Mouse (Mus musculus) brain, embryonic 14.5 days (tissue): Measurements from ENCODE around the gene Dnajb13. TPM values are rescaled to one million over a fixed set of nuclear protein-coding genes. Genes with fewer than 3 reads are reported as not detected.

Source experiments
- DNase-seq: peaks from one replicate; pipeline ENCODE4 v3.0.0-alpha.2; 2011; ENCODE audit warnings: low read depth
- CTCF ChIP-seq: fragments of 200-500 bp; IDR thresholded peaks from 2 replicates; pipeline ENCODE4 v1.5.1; 2012; ENCODE audit warnings: inconsistent platforms, mild to moderate bottlenecking, moderate library complexity, borderline replicate concordance; ENCODE audit not compliant: insufficient read depth, insufficient read length; ENCODE audit errors: extremely low read depth
- POLR2A ChIP-seq: fragments of 200-500 bp; IDR thresholded peaks from 2 replicates; pipeline ENCODE4 v1.6.1; 2012; ENCODE audit warnings: mild to moderate bottlenecking, inconsistent platforms, borderline replicate concordance; ENCODE audit not compliant: poor library complexity, insufficient read depth, insufficient read length, severe bottlenecking; ENCODE audit errors: extremely low read depth
- polyA plus RNA-seq: library from polyadenylated mRNA; depleted of rRNA; stranded (reverse); fragments of >200 nt; gene quantifications from 2 replicates; pipeline ENCODE4 v1.2.3, GENCODE M21; 2012; rRNA removed

The Dnajb13 gene
- 4.6 and 7.0 TPM in 2 replicates for polyA plus RNA-seq

GRCm38 (mm10) chr7:100514573-100514972 lies at the start of gene Dnajb13:
Dnajb13 (minus strand) TSS chr7:100514960.
- DNase-seq, result peak; percentile 57
- no peak for TF ChIP-seq POLR2A
- no peak for TF ChIP-seq CTCF

- TF ChIP-seq POLR2A, result no peak
- no peak for TF ChIP-seq CTCF
- DNase-seq, result peak; percentile 72
Observed at GRCm38 (mm10) chr7:100561861-100562587, 47.3 kb upstream of the Dnajb13 start.

- TF ChIP-seq POLR2A, result no peak
- no peak for TF ChIP-seq CTCF
- DNase-seq, result no peak
Observed at GRCm38 (mm10) chr7:100559331-100559730, 44.6 kb upstream of the Dnajb13 start.

GRCm38 (mm10) chr7:100557241-100557640 lies 42.5 kb upstream of the Dnajb13 start:
- TF ChIP-seq CTCF (no peak), POLR2A (no peak)
- no peak for DNase-seq

GRCm38 (mm10) chr7:100555431-100555951 lies 40.7 kb upstream of the Dnajb13 start:
- peak; percentile 91 for DNase-seq
- TF ChIP-seq CTCF (no peak), POLR2A (peak; percentile 5; the same call in 1 of the 2 replicates)

- TF ChIP-seq POLR2A, result no peak
- TF ChIP-seq CTCF, result no peak
- DNase-seq, result peak; percentile 51
Observed at GRCm38 (mm10) chr7:100554939-100555338, 40.2 kb upstream of the Dnajb13 start.

GRCm38 (mm10) chr7:100550338-100551007 lies 35.7 kb upstream of the Dnajb13 start:
- peak; percentile 29; the same call in 1 of the 2 replicates for TF ChIP-seq CTCF
- no peak for TF ChIP-seq POLR2A

GRCm38 (mm10) chr7:100549796-100550195 lies 35.0 kb upstream of the Dnajb13 start:
- DNase-seq, result no peak
- no peak for TF ChIP-seq POLR2A
- TF ChIP-seq CTCF, result no peak

More at GRCm38 (mm10) chr7:100550338-100551007, 35.7 kb upstream of the Dnajb13 start:
- peak; percentile 67 for DNase-seq

GRCm38 (mm10) chr7:100547631-100548030 lies 32.9 kb upstream of the Dnajb13 start:
- no peak for DNase-seq
- TF ChIP-seq POLR2A, result no peak
- TF ChIP-seq CTCF, result no peak

- no peak for DNase-seq
- no peak for TF ChIP-seq CTCF
- TF ChIP-seq POLR2A, result no peak
Observed at GRCm38 (mm10) chr7:100544437-100544836, 29.7 kb upstream of the Dnajb13 start.

- no peak for DNase-seq
- no peak for TF ChIP-seq POLR2A
- TF ChIP-seq CTCF, result no peak
Observed at GRCm38 (mm10) chr7:100539516-100539915, 24.8 kb upstream of the Dnajb13 start.
